Mouse (Mus musculus) lung, adult 18-20 months (tissue): ENCODE data around the gene Syce2.

Experiments
- DNase-seq, 2 experiments: peaks; one replicate each; pipeline ENCODE4 v3.0.0; 2022; ENCODE audit warnings: mixed read lengths in 2 of 2

Syce2 gene

GRCm38 (mm10) chr8:84933767-84934559 lies 62.1 kb downstream of the Syce2 start:
- no peak for DNase-seq

GRCm38 (mm10) chr8:84934860-84935259 lies 62.9 kb downstream of the Syce2 start:
- DNase-seq: no peak

GRCm38 (mm10) chr8:84935489-84935888 lies 63.6 kb downstream of the Syce2 start:
- no peak for DNase-seq

- no peak for DNase-seq
Observed at GRCm38 (mm10) chr8:84936041-84936961, 64.4 kb downstream of the Syce2 start.

- peak; percentile 34 to 43 for DNase-seq
Observed at GRCm38 (mm10) chr8:84936962-84937546, 65.1 kb downstream of the Syce2 start, which contains the start of gene Mast1. Mast1 (minus strand) TSS chr8:84937359.
